Mouse (Mus musculus): ENCODE measurements around the gene Ftsj1.

The Ftsj1 gene

DNA sequence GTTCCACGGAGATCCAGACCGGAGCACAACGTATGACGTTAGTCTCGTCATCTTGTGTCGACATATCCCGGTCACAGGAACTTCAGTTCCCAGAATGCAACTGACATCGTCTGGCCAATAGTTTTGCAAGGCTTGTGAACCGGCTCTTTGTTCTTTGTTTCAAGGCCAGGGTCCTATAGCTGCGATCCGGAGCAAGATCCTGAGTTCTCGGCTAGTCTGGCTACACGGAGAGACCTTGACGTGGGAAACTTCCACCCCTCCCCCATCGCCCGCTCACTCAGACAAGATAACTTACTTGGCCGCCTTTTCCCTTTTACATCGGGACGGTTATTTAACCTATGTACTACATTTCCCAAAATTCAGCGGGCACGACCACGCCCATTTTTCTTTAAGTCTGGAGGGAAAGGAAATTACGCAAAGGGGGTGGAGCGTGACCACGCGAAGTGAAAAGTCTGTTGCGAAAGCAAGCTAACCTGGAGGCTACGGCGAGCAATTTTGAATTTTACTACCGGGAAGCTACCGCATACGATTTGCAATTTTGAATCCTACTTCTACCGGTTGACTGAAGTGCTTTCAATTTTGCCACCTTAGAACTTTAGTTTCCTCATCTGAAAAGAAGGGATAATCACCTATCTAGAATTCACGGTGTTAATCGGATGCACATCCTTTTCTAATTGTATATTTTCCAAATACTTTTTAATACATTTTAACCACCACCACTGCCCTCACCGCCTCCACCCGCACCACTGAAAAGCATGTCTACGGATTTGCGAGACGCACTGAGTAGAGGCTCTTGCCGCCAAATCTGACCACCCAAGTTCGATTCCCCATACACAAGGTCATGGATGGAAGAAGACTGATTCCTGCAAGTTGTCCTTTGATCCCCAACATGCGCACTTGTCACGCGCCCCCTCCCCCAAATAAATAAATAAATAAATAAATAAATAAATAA, at the start of gene Ftsj1:
TSS of gene Ftsj1 (minus strand) at position 73 of the 952 bp plus-strand sequence.
- DNase-seq, result peak; percentile 89

DNA sequence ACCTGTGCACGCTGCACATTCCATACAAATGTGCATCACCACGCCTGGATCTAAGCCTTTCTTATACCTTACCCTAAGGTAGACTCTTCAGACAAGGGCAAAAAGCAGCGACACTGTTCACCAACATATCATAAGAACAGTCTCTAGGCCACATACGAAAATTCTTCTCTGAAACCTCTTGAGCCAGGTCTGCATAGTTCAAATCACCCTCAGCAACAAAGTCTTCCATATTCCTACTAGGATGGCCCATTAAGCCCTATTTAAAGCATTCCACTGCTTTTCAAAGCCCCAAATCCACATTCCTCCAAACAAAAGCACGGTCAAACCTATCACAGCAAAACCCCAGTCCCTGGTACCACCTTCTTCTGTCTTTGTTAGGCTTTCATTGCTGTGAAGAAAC, 36.4 kb upstream of the Ftsj1 start:
- no peak for DNase-seq

DNA sequence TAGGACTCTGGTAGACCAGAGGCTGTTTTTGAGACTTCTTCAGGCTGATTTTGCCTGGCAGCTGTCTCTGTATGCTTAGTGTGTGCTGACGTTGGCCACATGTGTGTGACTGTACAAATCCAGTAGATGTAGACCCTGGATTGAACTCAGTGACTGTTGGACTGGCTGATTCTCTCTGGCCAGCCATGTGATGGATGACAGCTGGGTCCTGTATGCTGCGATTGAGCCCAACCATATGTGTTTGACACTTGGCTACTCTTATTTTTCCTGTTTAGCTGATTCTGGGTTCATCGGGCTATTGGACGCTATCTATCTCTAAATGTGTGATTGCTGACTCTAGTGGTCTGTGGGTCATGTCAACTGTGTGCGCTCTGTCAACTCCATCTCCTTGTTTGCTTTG, 21.9 kb upstream of the Ftsj1 start:
- DNase-seq, result no peak

DNA sequence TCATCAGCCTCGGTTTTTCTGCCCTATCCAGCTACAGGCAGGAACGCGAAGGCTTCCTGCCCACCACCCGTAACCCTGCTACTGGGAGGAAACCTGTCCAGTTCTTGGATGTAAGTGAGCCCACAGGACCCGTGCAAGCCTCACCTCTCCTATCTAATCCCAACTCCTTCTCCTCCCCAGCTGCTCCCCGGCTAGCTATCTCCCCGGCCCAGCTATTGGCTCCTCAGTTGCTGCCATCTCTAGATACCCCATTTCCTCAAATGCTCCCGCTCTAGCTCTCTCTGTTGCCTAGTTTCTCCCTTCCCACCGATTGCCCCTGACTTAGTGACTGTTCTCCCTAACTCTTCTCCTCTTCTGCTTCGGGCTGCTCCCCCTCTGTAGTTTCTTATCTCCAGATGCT, 19.8 kb upstream of the Ftsj1 start:
- DNase-seq, result no peak

DNA sequence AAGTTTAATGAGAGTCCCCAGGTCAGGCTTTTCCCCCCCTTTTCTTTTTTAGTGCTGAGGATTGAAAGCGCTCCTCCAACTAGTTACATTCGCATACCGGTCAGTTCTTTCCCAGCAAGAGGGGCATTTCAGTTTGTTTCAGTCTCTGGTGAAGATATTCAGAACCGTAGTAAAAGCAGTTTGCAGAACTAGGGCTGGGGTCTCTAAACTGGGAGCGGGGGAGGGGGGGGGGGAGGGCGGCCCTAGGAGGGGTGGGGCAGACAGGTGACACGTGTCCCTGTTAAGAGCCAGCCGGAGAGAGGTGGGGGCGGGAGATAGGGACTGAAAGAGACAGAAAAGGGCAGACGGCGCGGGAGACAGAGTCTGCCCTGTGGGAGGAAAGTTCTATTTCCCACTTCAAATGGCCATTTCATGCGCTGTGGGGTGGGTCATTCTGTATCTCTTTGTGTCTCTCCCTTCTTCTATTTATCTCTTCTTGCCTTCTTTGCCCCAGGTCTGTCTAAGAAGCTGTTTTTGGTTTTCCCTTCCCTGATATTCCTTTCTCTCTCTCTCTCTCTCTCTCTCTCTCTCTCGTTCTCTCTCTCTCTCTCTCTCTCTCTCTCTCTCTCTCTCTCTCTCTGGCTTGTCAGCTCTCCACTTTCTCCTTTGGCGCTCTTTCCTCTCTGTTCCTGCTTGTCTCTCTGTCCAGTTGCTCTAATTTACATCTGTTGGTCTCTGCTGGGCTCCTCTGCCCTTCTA, 19.0 kb upstream of the Ftsj1 start, which contains the start of gene Slc38a5:
TSS of gene Slc38a5 (plus strand) at position 51 of the 738 bp plus-strand sequence.
- DNase-seq, result peak; percentile 4

DNA sequence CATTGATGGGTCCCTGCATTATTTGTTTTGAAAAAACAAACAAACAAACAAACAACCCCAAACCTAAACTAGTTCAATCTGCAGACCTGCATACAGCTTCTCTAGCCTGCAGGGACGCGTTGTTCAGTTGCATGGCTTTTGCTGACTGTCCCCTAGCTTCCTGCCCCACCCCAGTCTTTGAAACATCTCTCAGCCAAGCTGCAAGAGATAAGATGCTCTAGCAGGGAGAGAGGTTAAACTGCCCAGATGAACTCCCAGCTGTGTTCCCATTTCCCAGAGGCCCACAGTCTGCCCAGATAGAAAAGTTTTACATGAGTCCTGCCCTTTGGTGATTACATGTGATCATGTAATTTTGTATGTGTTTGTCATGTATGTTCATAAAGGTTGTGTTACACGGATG, 12.0 kb upstream of the Ftsj1 start:
- DNase-seq, result no peak

DNA sequence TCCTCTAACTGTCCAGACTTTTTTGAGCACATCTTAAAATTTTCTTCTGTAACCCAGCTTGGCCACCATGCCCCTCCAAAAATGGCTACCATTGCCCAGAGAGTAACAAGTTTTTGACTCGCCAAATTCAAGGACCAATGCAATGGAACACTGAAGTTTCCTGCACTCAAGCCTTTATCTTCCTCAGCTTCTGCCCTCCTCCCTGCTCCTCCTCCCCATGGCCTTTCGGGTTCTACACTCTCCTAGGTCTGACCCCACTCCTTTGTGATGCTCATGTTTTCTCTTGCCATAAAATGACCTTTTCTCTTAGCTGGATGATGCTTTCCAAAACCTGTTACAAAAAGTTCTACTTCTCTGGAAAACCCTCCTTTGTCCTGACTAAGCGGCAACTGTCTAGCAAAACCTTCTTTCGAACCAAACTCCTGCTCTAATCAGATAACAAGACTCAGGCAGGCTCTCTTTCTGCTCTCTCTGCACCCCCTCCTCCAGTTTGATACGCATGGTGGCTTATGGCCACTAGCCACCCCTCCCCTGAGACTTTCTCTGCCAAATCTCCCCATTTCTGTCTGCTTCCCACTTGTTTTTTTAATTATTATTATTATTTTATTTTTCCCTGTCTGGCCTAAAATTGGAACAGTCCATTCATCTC, 11.1 kb upstream of the Ftsj1 start:
- DNase-seq, result no peak

DNA sequence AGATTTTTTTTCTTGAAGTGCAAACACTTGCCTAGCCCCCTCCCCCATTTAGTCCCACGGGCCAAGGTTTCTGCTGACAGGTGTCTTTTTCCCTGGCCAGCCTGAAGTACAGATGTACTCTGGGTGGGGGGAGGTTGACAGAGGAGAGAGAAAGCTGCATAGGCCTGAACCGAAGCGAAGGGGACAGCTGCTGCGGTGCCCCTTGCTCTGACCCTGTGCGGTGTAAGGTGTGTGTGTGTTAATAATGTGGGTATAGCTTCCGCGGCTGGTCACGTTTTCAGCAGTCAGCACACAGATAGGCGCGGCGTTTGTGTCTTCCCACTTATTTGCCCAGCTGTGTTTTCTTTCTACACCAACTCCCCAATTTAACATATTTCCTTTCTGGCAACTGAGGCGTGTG, 7.3 kb upstream of the Ftsj1 start:
- DNase-seq, result no peak

DNA sequence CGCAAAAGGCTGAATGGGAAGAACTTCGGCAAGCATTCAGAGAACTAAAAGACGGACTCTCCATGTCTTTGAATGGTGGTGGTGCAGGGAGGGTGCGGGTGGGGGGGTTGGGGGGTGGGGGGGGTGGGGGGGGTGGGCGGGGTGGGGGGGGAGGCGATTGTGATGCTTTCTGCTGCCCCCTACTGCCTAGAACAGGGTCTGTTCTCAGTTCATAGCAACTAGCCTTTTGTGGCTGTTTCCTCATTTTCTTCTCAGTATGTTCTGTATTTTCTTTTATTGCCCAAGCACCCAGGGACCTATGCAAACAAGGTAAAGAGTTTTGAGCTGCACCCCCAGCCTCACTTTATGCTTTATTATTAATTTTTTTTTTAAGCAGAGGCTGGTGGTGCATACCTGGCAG, 3.6 kb upstream of the Ftsj1 start:
- no peak for DNase-seq

DNA sequence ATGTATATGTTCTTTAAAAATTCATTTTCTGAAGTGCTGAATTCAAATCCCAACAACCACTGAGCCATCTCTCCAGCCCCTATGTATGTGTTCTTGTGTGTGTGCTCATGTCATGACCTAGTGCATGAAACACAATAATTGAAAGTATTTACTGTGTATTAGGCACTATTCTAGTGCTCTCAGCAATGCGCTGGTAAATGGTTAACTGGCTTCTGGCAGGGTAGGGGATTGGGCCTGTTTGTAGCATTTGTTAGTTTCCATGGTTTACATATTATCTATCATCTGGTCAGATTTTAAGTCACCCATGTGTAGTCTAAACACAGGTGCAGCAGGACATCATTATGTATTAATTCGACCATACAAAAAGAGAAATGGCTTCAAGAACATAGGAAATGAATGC, 1.5 kb upstream of the Ftsj1 start:
- DNase-seq, result no peak

DNA sequence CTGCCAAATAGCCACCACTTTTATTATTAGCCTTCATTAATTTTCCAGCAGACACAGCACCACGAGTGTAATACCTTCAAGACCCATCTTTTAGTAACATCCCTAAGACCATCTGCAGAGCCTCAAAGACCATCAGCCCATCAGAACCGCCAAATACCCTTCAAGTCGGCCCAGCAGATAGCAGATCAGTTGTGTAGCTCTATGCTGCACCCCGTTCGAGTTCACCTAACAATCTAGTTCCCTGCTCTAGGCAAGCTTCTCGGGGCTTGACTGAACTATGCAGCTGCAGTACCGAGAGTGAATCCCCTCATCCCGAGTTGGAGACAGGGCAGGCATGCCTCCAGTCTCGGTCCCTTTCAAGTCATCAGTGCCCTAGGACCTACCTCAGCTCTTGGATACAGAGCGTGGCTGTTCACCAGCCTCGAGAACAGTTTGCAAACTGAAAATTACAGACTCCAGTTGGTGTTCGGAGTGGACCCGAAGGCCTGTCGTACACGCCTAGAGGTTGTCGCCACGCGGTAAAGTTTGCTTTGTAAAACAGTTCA, 345 bp downstream of the Ftsj1 start:
- no peak for DNase-seq

DNA sequence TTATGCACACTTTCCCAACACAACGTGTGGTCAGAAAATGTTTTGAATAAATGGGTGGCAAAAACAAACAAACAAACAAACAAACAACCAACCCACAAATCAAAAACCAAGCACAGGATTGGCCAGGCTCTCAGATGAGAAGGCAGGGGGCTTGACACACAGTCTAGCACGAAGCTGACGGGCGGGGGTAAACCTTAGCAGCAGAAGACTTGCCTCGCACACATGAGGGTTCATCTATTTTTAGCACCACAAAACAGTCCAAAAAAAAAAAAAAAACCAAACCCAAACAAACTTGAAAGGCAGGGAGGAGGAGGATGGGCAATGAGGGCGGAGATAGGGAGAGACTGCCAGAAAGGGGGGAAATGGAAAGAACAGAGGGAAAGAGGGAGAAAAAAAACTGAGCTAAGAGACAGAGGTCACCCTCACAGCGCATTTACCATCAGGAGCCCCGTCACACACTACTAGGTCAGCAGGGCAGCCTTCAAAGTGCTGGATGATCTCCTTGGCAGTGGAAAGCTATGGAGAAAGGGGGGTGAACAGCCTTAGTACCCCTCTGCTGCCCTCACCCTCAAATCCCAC, 3.6 kb downstream of the Ftsj1 start:
- no peak for DNase-seq

DNA sequence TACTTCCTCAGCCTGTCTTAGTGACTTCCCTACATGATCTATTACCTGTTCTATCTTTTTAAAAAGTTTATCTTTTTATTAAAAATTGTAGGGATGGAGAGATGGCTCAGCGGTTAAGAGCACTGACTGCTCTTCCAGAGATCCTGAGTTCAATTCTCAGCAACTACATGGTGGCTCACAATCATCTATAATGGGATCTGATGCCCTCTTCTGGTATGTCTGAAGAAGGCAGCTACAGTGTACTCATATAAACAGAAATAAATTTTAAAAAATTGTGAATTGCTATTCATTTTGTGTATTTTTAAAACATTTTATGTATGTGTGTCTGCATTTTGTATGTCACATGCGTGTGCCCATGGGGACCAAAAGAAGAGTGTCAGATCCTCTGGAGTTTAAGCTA, 4.5 kb downstream of the Ftsj1 start:
- no peak for DNase-seq

DNA sequence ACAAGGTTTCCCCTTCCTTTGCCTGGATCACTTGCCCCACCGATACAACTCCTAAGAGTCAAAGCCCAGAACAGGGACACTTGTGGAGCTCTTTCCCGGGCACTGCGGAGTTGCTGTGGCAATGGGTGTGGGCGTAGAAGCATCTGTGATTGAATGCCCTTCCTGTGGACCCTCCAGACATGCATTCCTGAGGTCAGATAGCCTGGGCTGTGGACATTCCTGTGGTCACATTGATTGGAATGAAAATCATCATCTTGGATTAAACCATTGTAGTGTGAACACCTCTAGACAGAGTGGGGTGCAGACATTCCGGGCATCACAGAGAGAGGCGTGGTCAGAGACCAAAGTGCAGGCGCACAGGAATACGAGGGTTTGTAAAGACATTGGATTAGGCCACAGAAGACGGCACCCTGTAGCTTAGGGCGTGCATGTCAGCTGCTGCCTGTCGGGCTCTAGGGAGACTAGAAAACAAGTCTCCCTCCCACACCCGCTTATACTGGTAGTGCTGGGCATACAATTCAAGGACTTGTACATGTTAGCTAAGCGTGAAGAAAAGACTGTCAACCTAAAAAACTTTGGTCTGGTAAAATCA, 13.3 kb downstream of the Ftsj1 start:
- DNase-seq, result no peak

DNA sequence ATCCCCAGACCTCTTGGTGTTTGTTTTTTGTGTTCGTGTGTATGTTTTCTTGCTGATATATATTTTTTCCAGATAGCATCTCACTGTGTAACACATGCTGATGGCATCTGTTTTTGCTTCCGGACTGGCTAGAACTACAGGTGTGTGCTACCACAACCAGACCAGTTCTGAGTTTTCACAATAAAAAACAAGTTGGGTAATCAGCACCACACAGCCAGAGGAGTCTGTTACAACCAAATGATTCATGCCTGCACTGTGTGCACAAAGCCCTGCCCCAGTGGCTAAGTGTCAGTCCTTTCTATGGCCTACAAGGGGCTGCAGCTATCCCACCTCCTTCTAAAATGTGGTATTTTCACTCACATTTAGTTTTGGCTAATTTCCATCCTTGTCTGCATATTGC, 15.5 kb downstream of the Ftsj1 start:
- DNase-seq, result no peak

DNA sequence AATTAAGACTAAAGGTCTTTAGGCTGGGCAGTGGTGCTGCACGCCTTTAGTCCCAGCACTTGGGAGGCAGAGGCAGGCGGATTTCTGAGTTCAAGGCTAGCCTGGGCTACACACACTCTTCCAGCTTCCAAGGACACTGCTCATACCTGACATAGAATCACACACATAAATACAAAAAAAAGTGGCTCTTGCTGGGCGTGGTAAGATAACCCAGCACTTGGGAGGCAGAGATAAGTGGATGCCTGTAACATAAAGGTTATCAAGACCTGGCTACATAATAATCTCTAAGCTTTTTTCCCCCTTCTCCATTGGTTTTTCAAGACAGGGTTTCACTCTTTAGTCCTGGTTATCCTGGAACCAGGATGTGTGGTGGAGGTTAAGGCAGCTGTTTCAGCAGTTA, 18.6 kb downstream of the Ftsj1 start:
- DNase-seq, result no peak

DNA sequence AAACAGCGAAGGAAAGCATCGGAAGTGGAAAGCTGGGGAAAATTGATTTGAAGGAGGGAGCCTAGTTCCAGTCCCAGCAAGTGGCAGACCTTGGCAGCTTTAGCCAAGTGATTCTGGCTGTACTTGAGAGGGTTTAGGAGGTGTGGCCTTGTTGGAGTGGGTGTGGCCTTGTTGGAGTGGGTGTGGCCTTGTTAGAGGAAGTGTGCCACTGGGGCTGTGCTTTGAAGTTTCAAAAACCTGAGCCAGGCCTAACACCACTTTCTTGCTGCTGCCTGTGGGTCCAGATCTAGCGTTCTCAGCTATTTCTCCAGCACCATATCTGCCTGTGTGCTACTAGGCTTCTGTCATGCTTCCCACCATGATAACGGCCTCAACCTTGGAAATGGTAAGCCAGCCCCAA, 21.9 kb downstream of the Ftsj1 start:
- no peak for DNase-seq

DNA sequence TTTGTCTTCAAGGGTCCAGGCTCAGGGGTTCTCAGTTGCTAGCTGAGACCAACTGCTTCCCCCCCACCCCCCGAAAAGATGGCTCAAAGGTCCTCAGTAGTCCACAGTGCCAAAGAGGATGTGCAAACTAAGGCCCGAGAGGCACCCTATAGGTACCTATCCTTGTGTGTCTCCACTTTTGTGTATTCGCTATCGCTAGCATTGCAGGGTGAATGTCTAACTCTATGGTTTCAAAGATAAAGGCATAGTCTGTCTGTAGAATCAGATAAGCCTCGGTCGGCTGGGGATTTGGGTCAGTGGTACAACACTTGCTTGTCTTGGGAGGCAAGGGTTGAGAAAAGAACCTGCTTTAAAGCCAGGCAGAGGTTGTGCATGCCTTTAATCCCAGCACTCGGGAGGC, 28.7 kb downstream of the Ftsj1 start:
- DNase-seq, result no peak

DNA sequence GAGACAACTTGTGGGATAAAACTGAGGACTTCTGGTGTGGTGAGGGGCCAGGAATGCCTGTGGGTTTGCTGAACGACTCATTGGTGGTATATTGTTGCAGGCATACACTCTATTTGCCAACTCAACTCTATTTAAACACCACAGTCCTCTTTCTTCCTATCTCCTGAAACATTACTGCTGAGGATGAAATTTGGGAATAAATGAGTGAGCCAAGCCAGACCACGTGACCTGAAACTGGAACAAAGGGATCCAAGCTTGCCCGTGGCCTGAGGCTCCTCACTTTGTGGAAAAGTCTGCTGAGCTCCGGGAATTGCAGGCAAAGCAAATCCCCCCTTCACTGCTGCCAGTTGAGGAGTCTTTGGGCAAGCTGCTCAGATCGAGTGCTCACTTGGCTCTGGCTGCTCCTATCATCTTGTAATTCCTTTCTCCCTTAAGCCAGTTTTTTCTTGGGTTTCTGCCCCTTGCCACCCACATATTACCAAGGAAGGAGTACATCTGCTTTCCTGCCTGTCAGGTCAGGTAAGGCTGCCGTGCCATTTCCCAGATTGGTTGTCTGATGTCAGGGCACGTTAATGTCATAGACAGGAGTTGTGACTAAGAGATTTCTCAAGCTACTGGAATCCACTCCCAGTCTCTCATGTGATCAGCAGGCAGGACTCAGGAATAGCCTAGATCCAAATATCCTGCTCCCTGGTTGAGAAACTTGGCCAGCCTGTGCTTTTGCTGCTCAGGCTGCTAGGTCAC, 29.4 kb downstream of the Ftsj1 start:
- no peak for DNase-seq

DNA sequence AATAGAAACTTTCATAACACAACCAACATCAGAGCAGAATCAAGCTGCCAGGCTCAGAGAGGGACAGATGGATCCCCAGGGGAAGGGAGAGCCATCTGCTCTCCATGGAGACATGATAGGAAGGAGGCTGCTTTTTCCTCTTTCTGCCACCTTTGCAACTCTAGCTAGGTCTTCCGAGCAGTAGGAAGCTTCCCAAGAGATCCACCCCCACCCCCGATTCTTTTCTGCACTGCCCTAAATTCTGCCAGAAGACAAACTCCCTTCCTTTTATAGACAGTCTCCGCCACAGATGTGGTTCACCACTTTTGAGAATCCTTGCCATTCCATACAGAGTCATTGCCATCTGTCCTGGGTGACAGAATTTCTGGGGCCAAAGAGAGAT, 29.9 kb downstream of the Ftsj1 start:
- DNase-seq, result no peak

DNA sequence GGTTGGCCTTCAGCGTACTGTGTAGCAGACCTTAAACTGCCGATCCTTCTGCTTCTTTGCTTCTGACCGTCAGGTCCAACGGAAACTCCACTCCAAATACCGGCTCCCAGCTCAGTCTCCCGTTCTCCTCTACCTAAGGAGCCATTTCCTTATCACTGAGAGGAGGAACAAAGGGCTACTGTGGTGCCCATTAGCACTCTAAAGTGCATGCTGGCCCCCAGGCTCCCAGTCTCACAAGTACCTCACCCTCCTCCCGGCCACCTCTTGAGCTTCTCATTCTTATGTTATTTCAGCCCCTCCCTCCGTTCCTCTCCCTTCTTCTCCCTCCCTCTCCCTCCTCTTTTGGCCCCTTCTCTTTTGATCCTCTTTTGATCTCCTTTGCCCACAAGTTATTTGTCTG, 32.6 kb downstream of the Ftsj1 start:
- no peak for DNase-seq

DNA sequence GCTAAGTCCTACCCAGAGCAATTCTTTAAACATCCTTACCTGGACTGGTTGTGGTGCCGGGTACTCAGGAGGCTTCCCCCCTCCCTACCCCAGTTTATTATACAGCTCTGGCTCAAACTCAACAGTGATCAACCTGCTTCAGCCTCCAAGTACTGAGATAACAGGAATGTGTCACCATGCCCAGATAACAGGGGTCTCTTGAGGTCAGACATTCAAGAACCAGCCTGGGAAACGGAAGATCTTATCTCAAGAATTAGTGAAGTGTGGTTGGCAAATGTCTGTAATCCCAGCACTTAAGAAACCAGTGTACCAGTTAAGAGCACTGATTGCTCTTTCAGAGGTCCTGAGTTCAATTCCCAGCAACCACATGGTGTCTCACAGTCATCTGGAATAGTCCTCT, 34.1 kb downstream of the Ftsj1 start:
- no peak for DNase-seq

Data from embryo, embryonic 11 days (tissue).